Mouse (Mus musculus) forelimb bud, embryonic 11.5 days (tissue): ENCODE measurements around the gene Oosp1.

Experiments
- DNase-seq: peaks from one replicate; pipeline ENCODE4 v3.0.0-alpha.2; 2012; ENCODE audit warnings: low read depth, low spot score

The Oosp1 gene

GRCm38 (mm10) chr19:11617983-11618382, 73.0 kb downstream of the Oosp1 start:
- DNase-seq, result no peak
